Mouse (Mus musculus) adipocyte (in vitro differentiated cells): ENCODE results near the gene Nfix.

Experiments
- DNase-seq: peaks from one replicate; pipeline ENCODE4 v3.0.0-alpha.2; 2016; ENCODE audit warnings: low spot score

Gene Nfix

DNA sequence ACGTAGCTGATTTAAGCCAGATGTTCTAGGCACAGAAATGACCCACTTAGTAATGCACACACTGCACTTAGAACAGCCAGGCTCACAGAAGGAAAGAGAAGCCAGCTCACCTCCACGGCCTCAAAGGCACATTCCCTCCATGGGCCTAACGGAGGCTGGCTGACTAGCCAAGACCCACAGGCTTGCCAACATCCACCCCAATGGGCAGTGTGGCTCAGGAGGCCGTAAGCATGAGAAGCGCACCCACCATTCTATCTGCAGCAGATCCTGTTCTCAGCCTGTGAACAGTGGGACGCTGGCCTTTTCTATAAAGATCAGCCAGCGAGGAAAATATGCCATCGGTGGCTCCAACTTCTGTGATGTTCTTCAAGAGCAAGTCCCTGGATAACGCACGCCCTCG is 83.4 kb downstream of the Nfix start:
- DNase-seq: no peak

DNA sequence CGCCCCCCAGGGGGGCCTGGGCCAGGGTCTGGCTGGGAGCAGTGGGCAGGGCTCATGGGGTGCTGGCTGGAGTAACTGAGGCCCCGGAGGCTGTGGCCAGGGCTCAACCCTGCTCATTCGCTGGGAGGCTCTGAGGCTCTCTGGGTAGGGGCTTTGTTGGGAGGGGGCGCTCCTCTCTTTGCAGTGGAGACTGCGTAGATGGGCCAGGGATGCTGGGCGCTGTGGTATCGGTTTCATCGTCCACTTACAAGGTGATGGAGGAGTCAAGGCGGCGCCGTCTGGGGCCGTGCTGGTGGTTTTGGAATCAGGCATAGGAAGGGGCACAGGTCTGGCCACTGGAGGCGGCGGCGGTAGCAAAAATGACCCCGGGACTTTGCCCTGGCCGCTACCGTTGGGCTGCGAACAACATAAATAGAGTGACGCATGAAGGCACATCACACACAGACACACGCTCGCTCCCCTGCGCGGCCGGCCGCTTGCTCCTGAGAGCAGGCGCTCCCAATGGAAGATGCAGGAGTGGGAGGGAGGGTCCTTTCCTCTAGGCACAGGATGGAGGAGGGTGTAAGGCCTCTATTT is 84.2 kb downstream of the Nfix start:
- DNase-seq: no peak

DNA sequence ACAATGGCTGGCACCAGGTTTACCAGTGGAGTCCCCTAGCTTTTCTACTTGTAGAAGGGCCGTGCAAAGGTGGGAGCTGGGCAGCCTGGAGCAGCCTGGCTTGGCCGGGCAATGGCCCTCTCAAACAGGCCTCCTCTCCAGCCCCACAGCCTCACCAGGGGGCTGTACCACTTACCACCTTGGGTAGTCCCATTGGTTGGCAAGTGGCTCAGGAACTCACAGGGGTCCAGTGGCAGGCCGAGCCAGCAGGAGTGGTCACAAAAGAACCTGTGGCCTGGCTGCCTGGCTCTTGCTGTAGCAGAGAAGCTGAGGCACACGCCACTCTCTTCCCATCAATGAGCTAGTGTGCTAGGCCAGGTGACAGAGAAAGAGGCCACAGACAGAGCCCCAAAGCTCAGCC is 86.0 kb downstream of the Nfix start:
- no peak for DNase-seq

DNA sequence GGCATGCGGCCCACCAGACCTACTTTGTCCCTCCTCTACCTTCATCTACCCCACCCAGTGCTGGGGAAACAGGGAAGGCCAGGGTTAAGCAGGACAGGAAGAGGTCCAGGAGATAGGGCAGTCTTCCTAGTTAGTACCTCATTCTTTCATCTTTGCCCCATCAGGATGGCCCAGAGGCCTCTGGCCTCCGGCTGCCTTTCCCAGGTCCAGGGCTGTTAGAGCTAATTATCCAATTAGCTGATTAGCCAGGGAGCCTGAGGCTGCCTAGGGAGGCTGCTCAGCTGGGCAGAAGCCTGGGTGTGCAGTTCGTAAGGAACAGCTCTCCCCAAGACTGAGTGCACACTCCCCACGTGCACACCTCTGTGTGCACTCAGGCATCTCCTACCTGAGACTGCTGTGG is 86.8 kb downstream of the Nfix start:
- no peak for DNase-seq

DNA sequence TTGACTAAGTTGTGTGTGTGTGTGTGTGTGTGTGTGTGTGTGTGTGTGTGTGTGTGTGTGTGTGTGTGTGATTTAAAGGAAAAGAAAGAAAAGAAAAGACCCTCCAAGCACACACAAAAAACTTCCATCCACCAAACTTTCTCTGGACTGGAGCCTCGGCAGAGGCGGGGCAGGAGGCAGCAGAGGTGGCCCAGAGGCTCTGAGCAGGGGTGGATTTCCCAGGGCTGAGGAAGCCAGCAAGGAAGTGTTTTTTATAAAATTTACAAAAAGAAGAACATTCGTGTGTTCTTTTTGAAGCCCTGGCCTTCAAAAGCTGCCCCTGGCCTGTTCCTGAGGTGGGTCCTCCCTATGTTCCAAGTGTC is 87.4 kb downstream of the Nfix start:
- DNase-seq: no peak

DNA sequence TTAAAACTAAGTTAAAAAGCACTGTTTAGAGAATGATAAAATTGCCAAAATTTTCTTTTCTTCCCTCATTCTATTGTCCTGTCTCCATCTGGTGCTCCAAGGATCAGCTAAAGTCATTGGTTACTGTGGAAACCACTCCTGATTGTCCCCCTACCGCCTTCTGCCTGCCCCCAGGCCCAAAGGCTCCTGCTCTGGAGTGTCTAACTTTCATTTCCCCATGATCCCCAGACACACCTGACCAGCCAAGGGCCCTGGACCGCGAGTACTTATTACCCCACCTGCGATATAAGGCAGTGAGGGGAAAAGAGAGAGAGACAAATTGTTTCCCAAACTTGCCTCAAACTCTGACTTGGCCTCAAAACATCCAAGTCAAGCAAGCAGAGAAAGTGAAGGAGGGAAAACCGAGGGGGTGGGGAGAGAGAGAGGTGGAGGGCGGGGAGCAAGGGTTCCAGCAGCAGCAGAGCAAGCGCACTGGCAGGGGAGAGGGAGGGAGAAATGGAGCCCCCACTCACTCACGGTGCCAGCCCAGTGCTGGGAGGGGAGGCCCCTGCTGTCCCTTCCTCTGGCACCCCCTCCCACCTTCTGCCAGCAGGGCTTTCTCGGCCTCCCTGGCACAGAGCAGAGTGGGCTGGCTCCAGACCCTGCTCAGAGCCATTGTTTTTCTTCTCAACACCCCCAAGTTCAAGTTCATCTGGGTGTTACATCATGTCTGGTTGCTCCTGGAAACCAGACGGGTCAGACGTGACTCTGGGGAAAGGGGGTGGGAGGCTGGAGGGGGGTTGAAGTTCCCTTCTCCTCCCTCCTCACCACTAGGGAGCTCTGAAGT is 88.0 kb downstream of the Nfix start:
- peak; percentile 72 for DNase-seq

DNA sequence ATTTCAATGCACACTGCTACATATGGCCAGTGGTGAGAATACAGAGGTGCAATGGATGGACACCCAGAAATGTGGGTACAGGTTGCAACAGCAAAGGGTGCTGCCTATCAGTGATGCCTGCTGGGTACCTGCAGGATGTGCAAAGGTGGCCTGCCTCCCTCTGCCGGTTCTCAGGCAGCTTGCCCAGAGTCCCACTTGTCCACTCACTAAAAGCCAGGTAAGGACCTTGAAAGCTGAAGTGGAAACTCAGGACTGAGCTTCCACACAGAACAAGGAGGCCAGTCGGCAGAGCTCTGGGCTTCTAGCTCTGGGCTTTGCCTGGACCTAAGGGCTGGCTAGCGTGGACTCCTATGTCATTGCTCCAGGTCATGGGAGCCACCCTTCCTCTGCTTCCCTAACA is 88.8 kb downstream of the Nfix start:
- no peak for DNase-seq

DNA sequence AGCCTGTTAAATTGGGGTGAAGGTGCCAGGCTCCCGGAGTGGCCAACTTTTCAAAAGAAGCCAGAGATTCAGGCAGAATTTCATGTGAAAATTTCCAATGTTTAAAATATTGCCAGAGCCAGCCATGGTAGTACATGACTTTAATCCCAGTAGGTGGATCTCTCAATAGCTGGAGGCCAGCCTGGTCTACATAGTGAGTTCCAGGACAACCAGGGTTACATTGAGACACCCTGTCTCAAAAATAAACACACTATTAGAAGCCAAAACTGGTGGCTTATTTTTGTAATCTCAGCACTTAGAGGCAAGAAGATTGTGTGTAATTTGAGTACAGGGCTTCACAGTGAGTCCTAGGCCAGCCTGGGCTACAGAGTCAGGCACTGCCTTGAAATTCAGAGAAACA is 90.2 kb downstream of the Nfix start:
- DNase-seq: peak; percentile 72

DNA sequence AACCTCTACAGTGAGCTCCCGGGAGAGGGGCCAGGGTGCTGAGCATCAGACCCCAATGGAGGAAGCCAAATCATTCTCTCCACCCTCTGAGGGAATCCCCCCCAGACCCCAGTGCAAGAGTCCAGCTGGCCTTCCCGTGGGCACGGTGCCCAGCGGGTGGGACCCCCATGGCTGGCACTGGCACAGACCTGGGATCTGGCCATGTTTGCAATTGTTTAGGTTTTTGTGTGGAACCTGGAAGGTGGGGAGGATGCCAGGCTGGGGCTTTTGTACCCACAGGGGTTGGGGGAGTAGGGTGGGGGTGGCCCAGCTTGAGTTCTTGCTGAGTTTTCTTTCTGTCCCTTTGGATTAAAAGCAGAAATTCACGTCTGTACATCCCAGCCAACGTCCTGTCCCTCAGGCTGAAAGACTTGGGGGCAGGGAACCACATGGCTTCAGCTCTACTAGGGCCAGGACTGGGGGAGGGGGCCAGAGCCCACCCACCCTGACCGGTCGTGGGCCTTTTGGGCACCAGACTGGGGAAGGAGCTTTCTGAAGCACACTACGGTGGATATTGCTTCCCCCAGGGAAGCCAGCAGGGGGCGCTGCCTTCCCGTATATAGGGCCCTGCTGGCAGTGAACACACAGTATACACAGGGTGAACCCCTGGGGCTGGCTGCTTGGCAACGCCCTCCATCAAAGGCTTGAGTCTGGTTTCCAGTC is 91.2 kb downstream of the Nfix start:
- DNase-seq: peak; percentile 88

DNA sequence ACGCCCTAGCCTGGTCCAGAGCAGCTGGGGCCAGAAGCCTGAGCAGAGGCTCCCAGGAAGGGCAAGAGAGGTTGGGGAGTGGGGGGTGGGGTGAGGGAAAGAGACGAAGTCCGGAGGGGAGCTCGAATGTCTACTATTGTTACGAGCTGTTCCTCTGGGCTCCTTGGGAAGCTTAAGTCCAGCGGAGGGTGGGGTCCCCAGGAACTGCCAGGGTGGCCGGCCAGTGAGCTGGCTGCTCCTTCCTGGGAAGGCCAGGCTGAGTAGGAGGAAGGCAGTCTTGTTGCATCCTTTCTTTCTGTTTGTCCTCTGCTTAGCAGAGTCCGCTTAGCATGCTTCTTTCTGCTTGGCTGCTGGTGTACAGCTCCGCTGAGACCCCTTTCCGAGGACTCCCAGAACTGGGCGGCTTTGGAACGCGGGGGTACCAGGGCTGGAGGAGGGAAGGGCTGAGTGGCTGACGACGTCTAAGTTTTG is 92.0 kb downstream of the Nfix start:
- DNase-seq: no peak

DNA sequence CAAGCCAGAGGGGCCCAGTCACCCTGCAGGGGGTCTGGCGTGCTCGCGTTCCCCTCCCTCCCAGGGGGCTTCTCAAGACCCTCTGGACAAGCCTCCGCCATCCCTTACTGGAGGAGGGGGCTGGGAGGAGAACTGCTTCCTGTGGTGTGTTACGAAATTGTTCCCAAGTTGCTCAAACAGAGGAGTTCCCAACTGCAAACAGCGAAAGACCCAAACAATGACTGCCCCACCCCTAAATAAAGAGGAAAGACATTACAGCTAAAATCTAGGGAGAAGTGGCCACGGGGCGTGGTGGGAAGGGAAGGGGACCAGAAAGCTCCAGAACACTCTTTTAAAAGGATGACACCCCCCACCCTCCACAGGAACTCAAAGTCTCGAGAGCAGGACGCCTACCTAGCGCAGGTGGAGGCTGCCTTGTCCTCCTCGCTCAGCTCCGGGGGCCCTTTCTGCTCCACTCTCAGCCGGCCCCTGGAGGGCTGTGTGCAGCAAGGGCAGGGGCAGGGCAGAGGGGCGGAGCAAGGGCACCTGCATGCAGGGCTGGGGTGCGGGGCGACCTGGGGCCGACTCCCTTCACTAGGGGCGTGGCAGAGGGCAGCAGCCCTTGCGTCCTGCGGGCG is 92.8 kb downstream of the Nfix start:
- no peak for DNase-seq

DNA sequence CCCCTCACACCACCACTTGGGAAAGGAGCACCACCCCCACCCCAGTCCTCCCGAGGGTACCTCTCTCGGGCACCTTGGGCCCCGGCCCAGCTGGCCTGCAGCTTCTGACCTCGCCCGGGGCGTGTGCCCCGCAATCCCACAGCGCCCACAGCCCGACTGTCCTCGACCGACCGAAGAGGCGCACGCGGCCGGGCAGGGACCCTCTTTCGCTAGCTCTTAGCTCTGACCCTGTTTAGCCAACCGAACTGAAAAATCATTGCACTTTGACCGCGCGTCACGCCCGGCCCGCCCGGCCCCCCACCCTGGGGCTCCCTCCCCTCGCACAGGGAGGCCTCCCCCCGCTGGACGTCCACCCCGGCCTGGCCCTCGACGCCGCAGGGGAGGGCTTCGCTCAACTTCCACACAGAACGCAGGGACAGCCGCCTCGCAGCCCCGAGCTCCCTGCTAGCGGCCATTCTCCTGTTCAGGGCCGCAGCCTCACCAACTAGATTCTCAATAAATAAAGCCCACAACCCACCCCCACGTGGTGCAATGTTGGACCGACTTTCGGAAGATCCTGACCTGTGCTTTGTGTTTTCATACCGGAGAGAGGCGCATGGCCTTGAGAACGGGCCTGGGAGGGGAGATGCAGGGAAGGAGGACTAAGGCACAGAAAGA is 93.4 kb downstream of the Nfix start:
- DNase-seq: no peak

DNA sequence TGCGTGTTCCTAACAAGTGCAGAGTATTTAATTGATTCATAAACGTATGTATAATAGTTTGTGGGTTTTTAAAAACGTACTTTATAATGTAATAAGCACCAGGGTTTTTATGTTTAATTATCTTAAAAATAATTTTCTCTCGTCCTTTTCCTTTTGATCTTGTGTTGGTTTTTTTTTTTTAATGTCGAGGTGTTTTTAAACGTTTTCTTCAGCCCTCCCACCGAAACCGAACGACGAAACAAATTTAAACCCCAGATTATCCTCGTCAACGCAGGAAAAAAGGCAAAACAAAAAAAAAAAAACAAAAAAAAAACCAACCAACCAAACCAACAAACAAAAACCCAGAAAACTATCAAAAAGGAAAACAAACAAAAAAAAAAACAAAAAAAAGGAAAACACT is 94.2 kb downstream of the Nfix start:
- no peak for DNase-seq

DNA sequence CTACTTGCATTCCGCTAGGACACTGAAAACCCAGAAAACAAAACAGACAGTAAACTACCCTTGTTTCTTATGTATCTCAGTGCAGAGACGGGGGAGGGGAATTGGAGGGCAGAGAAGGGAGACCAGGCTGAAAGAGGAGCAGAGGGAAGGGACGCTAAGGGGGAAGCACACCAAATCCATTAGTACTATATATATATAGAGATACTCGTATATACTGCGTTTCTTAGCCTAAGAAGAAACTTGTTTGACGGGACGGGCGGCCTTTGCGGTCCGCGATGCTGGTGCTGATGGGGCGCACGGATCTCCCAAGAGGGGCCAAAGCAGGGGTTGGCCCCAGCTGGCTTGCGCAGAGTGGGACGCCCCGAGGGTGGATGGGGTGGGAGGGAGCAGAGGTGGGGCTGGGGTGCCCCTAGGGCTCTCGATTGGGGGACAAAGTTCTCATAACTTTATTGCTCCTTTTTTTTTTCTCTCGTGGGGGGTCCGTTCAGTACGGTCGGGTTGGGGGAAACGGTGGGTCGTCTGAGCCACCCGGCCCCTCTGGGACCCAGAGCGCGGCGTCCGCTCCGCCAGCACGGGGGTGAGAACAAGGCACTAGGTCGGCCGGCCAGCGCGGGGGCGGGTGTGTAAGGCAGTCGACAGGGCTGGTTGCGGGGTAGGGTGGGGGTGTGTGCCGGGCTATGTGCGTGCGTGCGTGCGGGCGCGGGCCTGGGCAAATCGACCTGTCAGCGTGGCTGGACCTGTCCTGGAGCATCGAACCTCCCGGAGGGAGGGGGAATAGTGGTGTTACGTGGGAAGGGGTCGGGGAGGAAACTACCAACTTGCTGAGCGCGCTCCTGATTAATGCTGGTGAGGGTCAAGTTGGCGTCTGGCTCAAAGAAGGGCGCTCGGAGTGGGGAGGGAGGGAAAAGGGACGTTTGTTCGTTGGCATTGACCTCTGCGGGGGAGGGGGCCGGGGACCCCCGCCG is 95.0 kb downstream of the Nfix start:
- DNase-seq: no peak

DNA sequence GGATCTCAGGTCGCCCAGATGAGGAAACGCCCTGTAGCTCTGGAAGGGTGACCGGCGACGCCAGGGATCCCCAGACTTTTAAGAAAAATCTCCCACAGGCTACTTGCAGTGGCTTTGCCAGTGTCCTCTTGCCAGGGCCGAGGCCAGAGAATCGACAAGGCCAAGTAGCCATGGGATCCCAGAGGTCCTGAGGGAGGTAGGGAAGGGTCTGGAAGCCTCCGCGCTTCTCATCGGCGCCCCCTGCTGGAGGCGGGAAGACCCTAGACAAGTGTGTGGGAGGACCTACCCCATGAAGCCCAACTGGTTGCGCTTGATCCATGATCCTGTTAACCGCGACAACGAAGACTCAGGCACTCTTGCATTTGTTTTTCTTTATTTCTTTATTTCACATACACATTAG is 95.8 kb downstream of the Nfix start:
- DNase-seq: no peak

DNA sequence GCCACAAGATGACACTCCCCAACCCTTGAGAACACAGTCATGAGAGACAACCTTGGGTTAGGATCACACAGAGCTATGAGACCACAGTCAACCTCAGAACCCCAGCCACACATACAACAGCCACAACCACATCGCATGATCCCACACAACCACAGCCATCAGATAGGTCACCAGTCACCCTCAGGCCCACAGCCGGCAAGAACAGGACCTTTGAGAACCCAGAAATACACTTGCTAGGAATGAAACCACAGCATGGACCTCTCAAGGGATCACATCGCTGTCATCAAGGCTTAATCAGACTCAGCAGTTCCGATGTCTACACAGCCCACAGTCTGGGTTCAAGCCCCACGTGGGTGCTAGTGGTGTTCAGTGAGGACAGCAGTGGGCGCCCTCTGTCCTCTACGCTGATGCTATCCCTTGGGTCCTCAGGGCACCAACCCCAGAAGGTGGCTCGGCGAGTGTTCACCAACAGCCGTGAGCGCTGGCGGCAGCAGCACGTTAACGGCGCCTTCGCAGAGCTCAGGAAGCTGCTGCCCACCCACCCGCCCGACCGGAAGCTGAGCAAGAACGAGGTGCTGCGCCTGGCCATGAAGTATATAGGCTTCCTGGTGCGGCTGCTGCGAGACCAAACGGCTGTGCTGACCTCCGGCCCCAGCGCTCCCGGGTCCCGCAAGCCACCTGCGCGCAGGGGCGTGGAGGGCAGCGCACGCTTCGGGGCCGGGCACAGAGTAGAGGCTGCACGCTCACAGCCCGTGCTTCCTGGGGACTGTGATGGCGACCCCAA is 96.5 kb downstream of the Nfix start:
- no peak for DNase-seq

DNA sequence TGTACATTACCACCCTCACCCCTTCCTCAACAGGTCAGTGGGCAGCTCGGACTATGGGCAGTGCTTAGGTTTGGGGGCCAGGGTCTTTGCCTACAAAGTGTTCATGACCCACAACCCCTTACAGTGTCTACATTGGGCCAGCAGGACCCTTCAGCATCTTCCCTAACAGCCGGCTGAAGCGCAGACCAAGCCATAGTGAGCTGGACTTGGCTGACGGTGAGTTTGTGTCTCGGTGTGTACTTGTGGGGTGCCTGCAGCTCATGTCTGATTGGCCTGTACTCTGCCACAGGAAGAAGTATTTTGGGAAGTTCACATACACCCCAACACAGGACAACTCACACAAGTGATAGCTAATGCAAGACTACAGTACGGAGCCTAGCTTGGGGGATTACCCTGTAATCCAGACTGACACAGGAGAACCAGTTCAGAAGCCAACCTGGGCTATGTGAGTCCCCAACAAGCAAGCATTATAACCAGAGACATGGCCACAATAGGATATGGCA is 97.1 kb downstream of the Nfix start:
- no peak for DNase-seq

DNA sequence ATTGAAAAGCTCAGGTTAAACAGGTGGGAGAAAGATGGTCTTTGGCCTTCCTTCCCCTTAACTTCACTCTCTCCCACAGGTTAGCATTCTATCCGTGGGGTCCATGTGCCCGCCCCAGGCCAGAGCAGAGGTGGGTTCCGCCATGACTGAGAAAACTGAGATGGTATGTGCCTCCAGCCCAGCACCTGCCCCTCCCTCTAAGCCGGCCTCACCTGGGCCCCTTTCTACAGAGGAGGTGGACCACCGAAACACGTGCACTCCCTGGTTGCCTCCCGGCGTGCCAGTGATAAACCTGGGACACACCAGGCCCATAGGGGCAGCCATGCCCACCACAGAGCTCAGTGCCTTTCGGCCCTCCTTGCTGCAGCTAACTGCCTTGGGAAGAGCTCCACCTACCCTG is 97.6 kb downstream of the Nfix start:
- DNase-seq: no peak

DNA sequence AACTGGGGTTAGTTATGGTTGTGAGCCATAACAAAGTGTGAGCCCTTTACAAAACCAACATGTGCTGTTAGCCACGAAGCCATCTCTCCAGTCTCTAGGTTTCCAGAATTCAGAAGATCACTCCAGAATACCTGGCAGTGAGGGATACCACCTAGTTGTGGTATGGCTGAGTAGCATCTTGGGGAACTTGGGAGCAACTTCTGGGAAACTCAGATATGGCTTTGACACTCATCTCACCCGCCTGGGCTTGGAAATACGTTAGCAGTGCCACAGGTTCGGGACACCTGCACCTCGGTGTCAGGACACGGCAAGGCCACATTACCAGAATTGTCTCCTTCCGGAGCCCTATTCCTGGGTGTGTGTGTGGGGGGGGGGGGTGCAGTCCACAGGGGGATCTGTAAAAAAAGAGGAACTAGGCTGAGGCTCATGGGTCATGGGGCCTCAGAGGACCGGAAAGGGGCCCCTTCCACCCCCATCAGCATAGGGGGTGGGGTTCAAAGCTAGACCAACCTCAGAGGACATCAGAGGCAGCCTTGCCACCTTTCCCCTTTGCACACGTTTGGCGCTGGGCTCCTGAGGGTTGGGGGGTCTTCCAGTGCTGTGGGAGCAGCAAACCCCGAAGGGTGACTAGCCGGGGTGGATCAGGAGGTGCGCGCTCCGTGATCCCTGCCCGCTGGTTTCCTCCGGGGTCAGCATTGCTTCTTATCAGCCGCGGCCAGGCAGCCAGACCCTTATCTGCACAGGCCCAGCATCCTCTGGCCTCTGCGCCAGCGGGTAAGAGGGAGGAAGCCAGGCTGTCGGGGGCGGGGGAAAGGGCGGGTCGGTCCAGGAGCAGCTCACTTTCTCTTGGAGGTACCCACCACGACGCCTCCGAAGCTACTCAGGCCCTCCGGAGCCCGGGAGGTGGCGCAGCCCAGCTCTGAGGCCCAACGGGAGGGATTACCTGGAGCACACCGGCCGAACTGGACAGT is 98.9 kb downstream of the Nfix start, which contains the start of gene Lyl1:
TSS of gene Lyl1 (plus strand) at position 517 of the 971 bp plus-strand sequence.
- DNase-seq: no peak
